Mouse (Mus musculus): Measurements from ENCODE around the gene Mpst.

DNA sequence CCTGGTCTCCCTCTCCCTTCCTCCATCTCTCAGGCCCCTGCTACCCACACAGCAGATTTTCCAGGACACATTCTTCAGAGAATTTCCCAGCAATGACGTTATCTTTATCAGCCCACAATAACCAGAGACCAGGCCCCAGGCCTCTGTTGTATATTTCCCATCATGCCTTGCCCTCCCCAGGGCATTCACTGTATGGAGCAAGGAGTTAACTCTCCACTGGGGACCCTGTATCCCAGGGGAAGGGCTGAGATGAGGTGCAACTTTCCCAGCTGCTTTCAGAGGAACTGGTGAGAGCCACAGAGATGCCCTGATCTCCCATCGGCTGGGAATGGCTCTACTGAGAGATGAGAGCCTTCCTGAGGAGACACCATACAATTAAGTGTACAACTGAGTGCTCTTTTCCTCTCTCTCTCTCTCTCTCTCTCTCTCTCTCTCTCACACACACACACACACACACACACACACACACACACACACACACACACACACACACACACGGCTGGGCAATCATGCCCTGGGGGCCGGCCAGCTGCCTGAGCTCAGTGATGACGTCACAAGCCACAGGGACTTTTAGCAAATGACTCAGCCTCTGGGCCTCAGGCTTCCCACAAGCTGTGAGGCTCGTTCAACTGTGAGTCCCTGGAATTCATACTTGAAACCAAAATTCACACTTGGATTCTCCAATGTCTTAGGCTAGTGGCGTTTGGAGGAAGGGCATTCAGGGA is 43.6 kb downstream of the Mpst start:
- TF ChIP-seq CTCF (IDR thresholded peaks at IDR 0.05; ENCODE audit: borderline replicate concordance, insufficient read depth, low read depth, low read length) (no peak), POLR2A (IDR thresholded peaks at IDR 0.05; ENCODE audit: borderline replicate concordance, insufficient read depth, low read length) (no peak)

Data from cerebellum, adult 2 months (tissue).